9 mouse cellular contexts compared by ENCODE assay signal in genomic region chr12:72654698-72655097, GRCm38 (mm10). TPM values are rescaled to one million over a fixed set of nuclear protein-coding genes. Genes with fewer than 3 reads are reported as not detected.
DNase-seq lines count a peak whose midpoint lies in the region; ATAC-seq and TF ChIP-seq lines count a peak whose summit lies in the region.
"Had no signal": no experiment of that assay in that cellular context is flagged by ENCODE, and none has a peak within 500 bp of the region (broad histone marks: within the 10 kb centered on the region; RNA-seq: fewer than 3 reads in every experiment).

No protein-coding gene starts in this region.

- no peak for ATAC-seq in CD4-positive, CD25-positive, alpha-beta regulatory T cell, adult 4 months

- no peak overlapping the region for H3K4me3 ChIP-seq in gastrocnemius, adult 2 months

- TF ChIP-seq CTCF in gastrocnemius, adult 2 months (IDR thresholded peaks at IDR 0.05) = peak; percentile 90

- intact Hi-C loops in gastrocnemius, adult 2 months (cut with DNase I) = loop anchor here (5.0 kb wide), 1 partner anchor 192 kb away; no protein-coding TSS in a partner anchor

- no peak overlapping the region for H3K27ac ChIP-seq in gastrocnemius, adult 2 months

- peak; percentile 54 for DNase-seq in CD4-positive, CD25-positive, alpha-beta regulatory T cell, adult 2 months (ENCODE audit: low read depth, low spot score)
- DNase-seq in Muller cell, postnatal 12 days (ENCODE audit: inconsistent ontology term) = peak; percentile 26
- DNase-seq in cerebellum, postnatal 10 days = peak; percentile 88 to 92
- DNase-seq in gastrocnemius, adult 2 months = peak; percentile 61
- DNase-seq in layer of hippocampus, adult 8-10 months (ENCODE audit: low spot score in 2 of 2) = peak; percentile 69 to 76
- peak; percentile 79 for DNase-seq in lung, postnatal 36 days
- peak; percentile 42 for DNase-seq in right cerebral cortex, postnatal 25 days

RNA-seq across cellular contexts. Expression of gene Gm4756, which starts 5.2 kb away (rescaled TPM):
- not detected for polyA plus RNA-seq in CD4-positive, CD25-positive, alpha-beta regulatory T cell, adult 4 months (2017; shearing (Covaris generic))
- total RNA-seq in gastrocnemius, adult 2 months (2021) = not detected
- total RNA-seq in layer of hippocampus, adult 8-10 months (2022) = not detected
- polyA plus RNA-seq: large intestine, adult 2 months had no signal

RNA-seq across cellular contexts. Expression of gene Dhrs7, which starts 10.0 kb away (rescaled TPM):
- 100 to 1,000 TPM in 1 of 2 experiments, 10 to 100 TPM in 1; 92.5 to 103 TPM for polyA plus RNA-seq in CD4-positive, CD25-positive, alpha-beta regulatory T cell, adult 4 months (2017; shearing (Covaris generic))
- total RNA-seq in gastrocnemius, adult 2 months (2021) = 10 to 100 TPM; 11.7 to 22.5 TPM
- total RNA-seq in layer of hippocampus, adult 8-10 months (2022) = 10 to 100 TPM; 40.5 to 47.7 (median 46.1) TPM

Comparison
In these comparisons a context has a peak if more than half of its experiments do, and no peak if none do; other contexts are left out.
1. DNase-seq: peak in every context shown above with its lines; median percentile 90 in cerebellum, postnatal 10 days; 79 in lung, postnatal 36 days; 72 in layer of hippocampus, adult 8-10 months; 61 in gastrocnemius, adult 2 months; 54 in CD4-positive, CD25-positive, alpha-beta regulatory T cell, adult 2 months; 42 in right cerebral cortex, postnatal 25 days; 26 in Muller cell, postnatal 12 days.